Mouse (Mus musculus): ENCODE results near the gene Slx4.

DNA sequence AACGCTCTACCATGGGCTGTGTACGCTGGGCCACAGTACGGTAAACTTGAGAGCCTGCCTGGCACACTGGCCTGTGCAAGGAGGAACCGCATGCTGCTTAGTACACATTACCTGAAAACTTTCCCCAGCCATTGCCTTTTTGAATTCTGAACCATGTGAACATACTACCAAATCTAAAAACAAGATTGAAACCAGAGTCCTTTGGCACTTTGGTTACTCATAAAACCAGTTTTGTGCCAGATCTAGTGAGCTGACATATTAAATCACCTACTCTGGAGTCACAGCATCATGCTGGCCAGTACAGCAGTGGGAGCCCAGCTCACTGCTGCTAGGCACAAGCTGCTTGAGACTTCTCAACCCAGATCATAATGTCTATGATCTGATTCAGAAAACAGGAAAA is 38.1 kb upstream of the Slx4 start:
- TF ChIP-seq POLR2A (IDR thresholded peaks at IDR 0.05; ENCODE audit: borderline replicate concordance, control insufficient read depth, low read depth, low read length) (no peak), CTCF (IDR thresholded peaks at IDR 0.05; ENCODE audit: control insufficient read depth, insufficient read depth, low read length) (no peak)

All from bone marrow, adult 2 months (tissue).